Mouse (Mus musculus): ENCODE results near the gene Tbc1d2b.

Gene Tbc1d2b

GRCm38 (mm10) chr9:90172528-90173321 lies 97.9 kb downstream of the Tbc1d2b start:
- no peak for DNase-seq (ENCODE audit: low read depth, low spot score)

- DNase-seq (ENCODE audit: low read depth, low spot score) = no peak
Observed at GRCm38 (mm10) chr9:90171421-90171820, 99.2 kb downstream of the Tbc1d2b start.

- DNase-seq (ENCODE audit: low read depth, low spot score) = no peak
Observed at GRCm38 (mm10) chr9:90169965-90170364, 100.6 kb downstream of the Tbc1d2b start.

GRCm38 (mm10) chr9:90166615-90167014 lies 104.0 kb downstream of the Tbc1d2b start:
- no peak for DNase-seq (ENCODE audit: low read depth, low spot score)

- no peak for DNase-seq (ENCODE audit: low read depth, low spot score)
Observed at GRCm38 (mm10) chr9:90165590-90165989, 105.0 kb downstream of the Tbc1d2b start.

- DNase-seq (ENCODE audit: low read depth, low spot score) = no peak
Observed at GRCm38 (mm10) chr9:90164670-90165453, 105.7 kb downstream of the Tbc1d2b start.

- no peak for DNase-seq (ENCODE audit: low read depth, low spot score)
Observed at GRCm38 (mm10) chr9:90163749-90164095, 106.9 kb downstream of the Tbc1d2b start.

- peak; percentile 74 for DNase-seq (ENCODE audit: low read depth, low spot score)
Observed at GRCm38 (mm10) chr9:90162926-90163748, 107.5 kb downstream of the Tbc1d2b start, which contains the start of gene Adamts7. Gene Adamts7, plus strand, starts transcription at chr9:90163069.

- DNase-seq (ENCODE audit: low read depth, low spot score) = peak; percentile 85
Observed at GRCm38 (mm10) chr9:90162243-90162925, 108.2 kb downstream of the Tbc1d2b start.

All from mesoderm, embryonic 11.5 days (tissue).